Mouse (Mus musculus) liver, adult 2 months (tissue): ENCODE data around the gene Zfp82.

Experiments
- CTCF ChIP-seq: fragments of 200-500 bp; IDR thresholded peaks from 2 replicates; pipeline ENCODE4 v1.5.1; 2011; ENCODE audit warnings: low read depth, low read length, control low read depth
- POLR2A ChIP-seq: fragments of 200-500 bp; IDR thresholded peaks from 2 replicates; pipeline ENCODE4 v1.6.1; 2011; ENCODE audit warnings: low read length, control low read depth; ENCODE audit not compliant: insufficient read depth; ENCODE audit errors: extremely low read depth

DNA sequence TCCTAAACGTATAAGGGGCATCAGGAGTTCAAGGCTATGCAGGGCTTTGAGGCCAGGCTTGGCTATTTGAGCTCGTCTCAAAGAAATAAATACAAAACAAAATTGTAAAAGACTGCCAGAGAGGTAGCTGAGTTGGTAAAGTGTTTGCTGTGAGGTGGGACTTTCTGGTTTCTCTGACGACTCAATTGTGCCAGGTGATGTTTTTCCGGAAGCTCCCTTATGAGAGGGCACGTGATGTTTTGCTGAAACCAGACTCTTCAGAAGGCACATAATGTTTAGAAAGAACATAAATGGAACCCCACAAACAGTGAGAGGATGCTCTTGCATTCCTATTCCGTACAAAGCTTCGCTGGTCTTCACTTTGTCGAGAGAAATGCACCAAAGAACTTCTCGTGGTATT, 20.0 kb upstream of the Zfp82 start:
- no peak for TF ChIP-seq CTCF
- TF ChIP-seq POLR2A: no peak
